Mouse (Mus musculus) kidney, postnatal 10 days (tissue): ENCODE results near the gene Tdrkh.

ENCODE experiments used
- DNase-seq: peaks from one replicate; pipeline ENCODE4 v3.0.0; 2021; ENCODE audit warnings: mixed read lengths

Tdrkh gene

GRCm38 (mm10) chr3:94413031-94413679, at the start of gene Tdrkh:
Tdrkh (plus strand) TSS chr3:94413273.
- peak; percentile 96 for DNase-seq

DNA sequence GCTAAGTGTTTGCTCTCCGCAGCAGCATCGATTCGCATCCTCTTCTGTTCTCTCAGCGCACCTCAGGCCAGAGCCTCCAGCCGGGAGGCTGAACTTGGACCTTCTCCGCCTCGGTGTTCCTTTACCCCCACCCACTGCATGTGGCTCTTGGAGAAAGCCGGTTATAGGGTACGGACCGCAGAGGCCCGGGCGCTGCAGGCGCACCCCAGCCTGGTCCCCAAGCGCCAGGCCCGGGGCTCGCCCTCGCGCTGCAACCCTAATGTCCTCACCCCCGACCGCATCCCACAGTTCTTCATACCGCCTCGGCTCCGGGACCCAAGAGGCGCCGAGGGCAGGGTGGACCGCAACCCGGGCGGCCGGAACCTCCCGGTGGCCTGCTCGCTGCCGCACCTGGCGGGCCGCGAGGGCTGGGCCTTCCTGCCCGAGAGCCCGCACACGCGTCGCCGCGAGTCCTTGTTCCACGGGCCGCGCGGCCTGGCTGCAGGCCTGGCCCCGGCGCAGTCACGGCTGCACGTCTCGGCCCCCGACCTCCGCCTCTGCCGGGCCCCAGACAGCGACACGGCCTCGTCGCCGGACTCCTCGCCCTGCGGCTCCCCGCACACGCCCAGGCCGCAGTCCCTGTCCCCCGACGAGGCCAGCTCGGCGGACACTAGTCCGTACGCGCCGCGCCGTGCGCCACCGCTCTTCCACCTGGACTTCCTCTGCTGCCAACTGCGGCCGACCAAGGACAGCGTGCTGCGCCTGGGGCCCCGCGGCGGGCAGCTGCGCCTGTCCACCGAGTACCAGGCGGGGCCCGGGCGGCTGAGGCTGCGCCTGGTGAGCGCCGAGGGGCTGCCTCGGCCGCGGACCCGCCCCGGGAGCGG, 49.6 kb upstream of the Tdrkh start:
- peak; percentile 61 for DNase-seq

DNA sequence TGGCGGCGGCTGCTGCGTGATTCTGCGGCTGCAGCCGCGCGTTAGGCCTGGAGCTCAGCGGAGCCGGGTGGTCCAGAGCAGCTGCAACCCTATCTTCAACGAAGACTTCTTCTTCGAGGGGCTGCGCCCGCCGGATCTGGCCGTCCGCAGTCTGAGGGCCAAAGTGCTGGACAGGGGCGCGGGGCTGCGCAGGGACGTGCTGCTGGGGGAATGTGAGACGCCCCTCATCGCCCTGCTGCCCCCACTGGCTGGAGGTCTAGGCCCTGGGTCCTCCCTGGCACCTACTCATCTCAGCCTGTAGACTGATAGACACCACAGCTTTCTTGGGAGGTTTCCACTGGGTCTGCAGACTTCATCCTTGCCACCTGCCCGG, 48.9 kb upstream of the Tdrkh start:
- DNase-seq, result no peak

GRCm38 (mm10) chr3:94366761-94367160, 46.3 kb upstream of the Tdrkh start:
- peak; percentile 81 for DNase-seq

GRCm38 (mm10) chr3:94367511-94367910, 45.6 kb upstream of the Tdrkh start:
- DNase-seq, result no peak

- DNase-seq, result no peak
These were observed 44.4 kb upstream of the Tdrkh start for GRCm38 (mm10) chr3:94368631-94369030.

DNA sequence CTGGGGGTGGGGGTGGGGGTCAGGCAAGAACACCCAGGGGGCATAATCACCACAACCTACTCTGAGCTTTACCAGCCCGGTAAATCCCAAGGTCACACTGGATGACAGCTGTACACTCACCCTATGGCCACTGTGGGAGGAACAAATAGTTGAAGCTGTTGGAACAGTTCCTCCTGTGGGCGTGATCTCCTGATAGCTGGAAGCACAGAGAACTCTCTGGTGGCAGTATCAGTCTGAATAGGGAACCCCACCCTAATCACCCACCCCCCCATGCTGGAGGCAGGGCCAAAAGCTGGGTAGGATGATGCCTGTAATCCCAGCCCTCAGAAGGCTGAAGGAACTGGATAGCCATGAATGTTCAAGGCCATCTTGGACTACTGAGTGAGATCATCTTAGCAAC, 43.4 kb upstream of the Tdrkh start:
- no peak for DNase-seq

DNA sequence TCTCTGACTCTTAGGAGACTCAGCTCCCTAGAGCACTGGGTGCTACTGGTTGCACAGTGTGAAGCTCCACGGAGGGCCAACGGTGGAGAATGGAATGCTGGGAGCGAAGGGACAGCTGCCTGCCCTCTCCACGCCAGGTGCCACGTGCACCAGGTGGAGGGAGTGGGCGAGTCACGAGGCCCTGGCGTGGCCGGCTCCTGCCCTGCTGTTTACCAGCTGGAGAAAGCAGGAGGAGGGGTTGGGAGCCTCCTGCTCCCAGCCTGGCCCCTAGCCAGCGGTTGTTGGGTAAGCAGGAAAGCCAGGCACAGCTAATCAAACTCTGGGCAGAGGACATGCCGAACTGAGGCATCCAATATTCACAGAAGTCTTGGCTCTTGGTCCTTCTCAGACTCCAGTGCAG, 41.4 kb upstream of the Tdrkh start:
- DNase-seq, result peak; percentile 94

DNA sequence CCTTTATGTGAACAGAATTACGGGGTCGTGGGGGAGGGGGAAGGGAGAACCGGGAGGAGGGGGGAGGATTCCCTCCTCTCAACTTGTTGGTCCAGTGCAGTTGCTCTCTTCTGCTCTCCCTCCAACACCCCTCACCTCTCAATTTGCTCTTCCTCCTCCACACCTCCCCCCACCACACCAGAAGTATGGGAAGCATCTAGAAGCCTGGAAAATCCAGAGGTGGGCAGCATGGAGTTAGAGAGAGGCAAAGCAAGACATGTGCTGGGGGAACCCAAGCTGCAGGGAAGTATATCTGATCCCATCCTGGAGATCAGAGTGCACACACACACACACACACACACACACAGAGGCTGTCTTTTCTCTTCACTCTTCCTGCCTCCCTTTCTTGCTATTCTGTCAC, 41.0 kb upstream of the Tdrkh start:
- no peak for DNase-seq

- DNase-seq, result peak; percentile 78
These were observed 40.4 kb upstream of the Tdrkh start, which contains the start of gene Rorc for GRCm38 (mm10) chr3:94372641-94373040. Rorc (plus strand) TSS chr3:94372794.

DNA sequence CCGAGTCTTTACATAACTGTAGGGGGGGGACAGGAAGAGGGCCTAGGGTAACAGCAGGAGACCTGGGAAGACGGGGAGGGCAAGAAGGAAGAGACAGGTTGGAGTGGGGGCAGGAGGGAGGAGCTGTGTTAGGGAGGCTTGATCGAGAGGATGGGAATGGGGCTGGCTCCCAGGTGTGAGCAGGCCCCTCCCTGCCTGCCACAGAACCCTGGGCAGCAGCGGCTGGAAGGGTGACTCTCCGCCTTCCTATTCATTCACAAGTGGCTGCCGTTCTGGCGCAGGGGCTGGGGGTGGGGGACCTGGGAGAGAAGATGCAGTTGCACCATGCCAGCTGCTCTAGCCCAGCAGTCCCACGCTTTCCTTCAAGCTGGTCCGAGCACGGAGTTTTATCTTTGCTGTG, 40.0 kb upstream of the Tdrkh start:
- DNase-seq, result peak; percentile 38

DNA sequence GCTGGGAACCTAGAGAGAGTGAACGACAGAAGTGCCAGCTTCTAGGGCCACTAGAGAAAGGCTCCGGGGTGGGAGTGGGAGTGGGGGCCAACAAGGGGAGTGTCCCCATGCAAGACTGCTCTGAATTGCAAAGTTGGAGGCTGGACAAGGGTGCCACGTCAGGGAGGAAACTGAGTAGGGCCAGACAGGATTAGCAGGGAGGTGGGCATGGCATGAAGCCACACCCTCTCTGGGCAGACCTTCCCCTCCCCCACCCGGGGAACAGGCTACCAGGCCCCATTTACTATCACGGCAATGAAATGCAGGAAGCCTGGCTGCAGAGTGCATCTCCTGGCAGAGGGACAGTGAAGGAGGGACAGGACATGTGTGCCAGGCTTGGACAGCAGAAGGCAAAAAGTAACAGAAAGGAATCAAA, 39.5 kb upstream of the Tdrkh start:
- DNase-seq, result peak; percentile 78

DNA sequence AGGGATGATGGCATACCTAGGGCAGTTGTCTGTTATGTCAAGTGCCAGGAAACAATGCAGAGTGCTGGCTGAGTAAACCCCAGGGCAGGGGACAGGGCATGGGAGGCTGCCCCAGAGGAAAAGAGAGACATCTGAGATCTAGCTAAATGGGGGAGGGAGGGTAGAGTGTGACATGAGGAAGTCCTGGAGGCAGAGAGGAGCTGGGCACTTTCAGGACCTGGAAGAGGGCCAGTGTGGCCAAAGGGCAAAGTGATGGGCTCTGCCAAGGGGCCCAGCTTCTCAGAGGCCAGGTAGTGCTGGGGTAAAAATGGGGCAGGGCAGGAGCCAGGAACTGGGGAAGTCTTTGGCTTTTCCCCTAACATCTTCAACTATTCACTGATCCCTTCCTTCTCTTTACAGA, 38.4 kb upstream of the Tdrkh start:
- DNase-seq, result peak; percentile 75

GRCm38 (mm10) chr3:94375146-94375545, 37.9 kb upstream of the Tdrkh start:
- DNase-seq, result no peak

DNA sequence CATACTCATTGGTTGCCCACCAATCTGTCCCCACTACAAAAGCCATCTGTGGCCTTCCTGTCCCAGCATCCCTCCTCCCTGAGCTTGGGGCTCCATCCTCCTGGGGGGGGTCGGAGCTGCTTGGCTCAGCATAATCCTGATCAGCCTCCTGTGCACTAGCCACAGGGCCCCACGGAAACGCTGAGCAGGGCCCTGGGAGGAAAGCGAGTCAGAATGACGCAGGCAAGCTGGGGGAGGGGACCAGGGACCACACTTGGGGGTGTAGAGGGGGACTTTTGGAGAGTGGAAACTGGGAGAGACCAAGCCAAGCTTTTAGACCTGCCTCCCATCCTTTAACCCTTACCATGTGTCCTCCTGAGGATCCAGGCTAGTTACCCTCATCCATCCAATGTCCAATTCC, 37.2 kb upstream of the Tdrkh start:
- DNase-seq, result no peak

GRCm38 (mm10) chr3:94377028-94377923, 35.8 kb upstream of the Tdrkh start:
- DNase-seq, result no peak

DNA sequence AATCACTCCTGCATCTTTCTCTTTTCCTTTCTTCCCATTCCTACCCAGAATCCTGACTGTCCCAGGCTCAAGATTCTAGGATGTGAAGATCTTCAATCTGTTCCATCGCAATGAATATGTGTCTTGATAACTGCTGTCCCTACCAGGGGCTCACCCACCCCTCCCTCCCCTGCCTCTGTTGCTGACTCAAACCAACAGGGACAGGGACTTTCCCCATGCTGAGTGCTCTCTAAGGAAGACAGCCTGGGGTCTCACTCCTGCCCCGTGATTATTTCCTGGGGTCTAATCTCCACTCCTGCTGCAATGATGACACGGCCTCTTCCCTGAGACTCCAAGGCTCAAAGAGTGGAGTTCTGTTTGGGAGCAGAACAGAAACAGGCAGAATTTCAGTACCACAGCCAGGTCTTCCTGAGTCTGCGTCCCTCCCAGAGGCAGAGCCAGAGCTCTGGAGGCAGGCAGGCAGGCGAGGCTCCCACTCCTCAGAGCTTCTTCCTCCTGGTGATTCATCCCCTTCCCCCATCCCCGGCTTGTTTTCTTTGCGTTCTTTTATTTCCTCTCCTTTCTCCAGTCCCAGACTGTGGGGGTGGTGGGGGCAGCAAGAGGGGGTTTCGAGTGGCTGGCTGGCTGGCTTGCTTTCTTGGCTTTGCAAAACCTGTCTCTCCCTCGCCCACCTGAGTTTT, 33.1 kb upstream of the Tdrkh start:
- no peak for DNase-seq

DNA sequence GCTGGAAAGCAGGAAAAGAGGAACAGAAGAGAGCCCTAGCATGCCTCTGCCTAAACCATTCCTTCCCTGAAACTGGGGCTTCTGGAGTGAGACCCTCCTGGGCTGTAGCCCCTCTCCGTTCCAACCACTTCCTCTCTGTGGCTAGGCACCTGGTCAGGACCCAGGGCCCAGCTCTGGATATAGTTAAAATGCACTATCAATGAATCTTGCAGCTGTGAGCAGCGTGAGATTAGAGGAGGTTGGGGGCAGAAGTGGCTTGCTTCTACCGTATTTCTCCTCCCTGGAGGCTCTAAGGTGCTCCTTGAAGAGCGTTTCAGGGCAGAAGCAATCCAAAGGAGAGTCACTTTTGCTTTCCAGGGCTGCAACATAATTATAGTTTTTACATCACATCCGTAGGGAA, 30.8 kb upstream of the Tdrkh start:
- no peak for DNase-seq

GRCm38 (mm10) chr3:94383476-94383875, 29.6 kb upstream of the Tdrkh start:
- DNase-seq, result no peak

GRCm38 (mm10) chr3:94386671-94387070, 26.4 kb upstream of the Tdrkh start:
- no peak for DNase-seq

DNA sequence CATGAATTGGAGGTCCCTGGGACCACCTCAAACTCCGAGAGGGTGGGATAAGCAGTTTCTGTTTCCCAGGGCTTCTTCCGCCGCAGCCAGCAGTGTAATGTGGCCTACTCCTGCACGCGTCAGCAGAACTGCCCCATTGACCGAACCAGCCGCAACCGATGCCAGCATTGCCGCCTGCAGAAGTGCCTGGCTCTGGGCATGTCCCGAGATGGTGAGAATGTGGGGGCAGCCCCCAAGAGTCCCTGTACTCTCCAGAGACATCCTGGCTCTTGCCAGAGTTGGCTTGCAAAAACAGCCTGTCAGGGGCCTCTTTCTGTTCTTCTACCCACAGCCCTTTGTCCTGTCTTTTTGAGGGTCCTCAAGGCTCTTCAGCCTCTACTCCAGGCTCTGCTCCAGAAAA, 25.7 kb upstream of the Tdrkh start:
- no peak for DNase-seq

GRCm38 (mm10) chr3:94388047-94388446, 25.0 kb upstream of the Tdrkh start:
- DNase-seq, result no peak

- DNase-seq, result no peak
These were observed 23.7 kb upstream of the Tdrkh start for GRCm38 (mm10) chr3:94389420-94389819.
